Mouse (Mus musculus): ENCODE measurements around the gene Mvb12a.
A peak's percentile ranks its signal among the peaks of the same experiment; 100 is the strongest.

The Mvb12a gene

GRCm38 (mm10) chr8:71562751-71563150 lies 20.0 kb downstream of the Mvb12a start:
- DNase-seq (ENCODE audit: extremely low read depth, low read depth): no peak

- DNase-seq (ENCODE audit: extremely low read depth, low read depth): no peak
These were observed 21.3 kb downstream of the Mvb12a start for GRCm38 (mm10) chr8:71563992-71564391.

GRCm38 (mm10) chr8:71566501-71566900 lies 23.8 kb downstream of the Mvb12a start, which contains the start of gene Nxnl1:
TSS of gene Nxnl1 (minus strand) at chr8:71566601.
- no peak for DNase-seq (ENCODE audit: extremely low read depth, low read depth)

- no peak for DNase-seq (ENCODE audit: extremely low read depth, low read depth)
These were observed 24.9 kb downstream of the Mvb12a start for GRCm38 (mm10) chr8:71567587-71567986.

GRCm38 (mm10) chr8:71568387-71568937 lies 25.7 kb downstream of the Mvb12a start, which contains the start of gene Slc27a1:
TSS of gene Slc27a1 (plus strand) at chr8:71568882.
- DNase-seq (ENCODE audit: extremely low read depth, low read depth): no peak

- DNase-seq (ENCODE audit: extremely low read depth, low read depth): no peak
These were observed 26.2 kb downstream of the Mvb12a start for GRCm38 (mm10) chr8:71568941-71569340.

- DNase-seq (ENCODE audit: extremely low read depth, low read depth): no peak
These were observed 26.9 kb downstream of the Mvb12a start for GRCm38 (mm10) chr8:71569366-71570290.

GRCm38 (mm10) chr8:71570291-71570954 lies 27.7 kb downstream of the Mvb12a start:
- DNase-seq (ENCODE audit: extremely low read depth, low read depth): no peak

- no peak for DNase-seq (ENCODE audit: extremely low read depth, low read depth)
These were observed 29.4 kb downstream of the Mvb12a start for GRCm38 (mm10) chr8:71572077-71572476.

GRCm38 (mm10) chr8:71572847-71573633 lies 30.3 kb downstream of the Mvb12a start:
- DNase-seq (ENCODE audit: extremely low read depth, low read depth): no peak

GRCm38 (mm10) chr8:71574426-71574825 lies 31.7 kb downstream of the Mvb12a start:
- DNase-seq (ENCODE audit: extremely low read depth, low read depth): no peak

- no peak for DNase-seq (ENCODE audit: extremely low read depth, low read depth)
These were observed 32.3 kb downstream of the Mvb12a start for GRCm38 (mm10) chr8:71575020-71575419.

GRCm38 (mm10) chr8:71577856-71578387 lies 35.2 kb downstream of the Mvb12a start:
- no peak for DNase-seq (ENCODE audit: extremely low read depth, low read depth)

GRCm38 (mm10) chr8:71579009-71579408 lies 36.3 kb downstream of the Mvb12a start:
- no peak for DNase-seq (ENCODE audit: extremely low read depth, low read depth)

GRCm38 (mm10) chr8:71579476-71579875 lies 36.8 kb downstream of the Mvb12a start:
- no peak for DNase-seq (ENCODE audit: extremely low read depth, low read depth)

- no peak for DNase-seq (ENCODE audit: extremely low read depth, low read depth)
These were observed 37.5 kb downstream of the Mvb12a start for GRCm38 (mm10) chr8:71580201-71580600.

- no peak for DNase-seq (ENCODE audit: extremely low read depth, low read depth)
These were observed 44.2 kb downstream of the Mvb12a start for GRCm38 (mm10) chr8:71586891-71587290.

- DNase-seq (ENCODE audit: extremely low read depth, low read depth): no peak
These were observed 46.0 kb downstream of the Mvb12a start for GRCm38 (mm10) chr8:71588762-71589161.

GRCm38 (mm10) chr8:71591017-71591416 lies 48.3 kb downstream of the Mvb12a start:
- DNase-seq (ENCODE audit: extremely low read depth, low read depth): no peak

- peak; percentile 82 for DNase-seq (ENCODE audit: extremely low read depth, low read depth)
These were observed 49.0 kb downstream of the Mvb12a start, which contains the start of gene Pgls for GRCm38 (mm10) chr8:71591471-71592373. TSS of gene Pgls (plus strand) at chr8:71592176.

Measured in MEL-GATA-1-ER (cell line).